21 mouse cellular contexts compared by ENCODE assay signal in the genomic region with DNA sequence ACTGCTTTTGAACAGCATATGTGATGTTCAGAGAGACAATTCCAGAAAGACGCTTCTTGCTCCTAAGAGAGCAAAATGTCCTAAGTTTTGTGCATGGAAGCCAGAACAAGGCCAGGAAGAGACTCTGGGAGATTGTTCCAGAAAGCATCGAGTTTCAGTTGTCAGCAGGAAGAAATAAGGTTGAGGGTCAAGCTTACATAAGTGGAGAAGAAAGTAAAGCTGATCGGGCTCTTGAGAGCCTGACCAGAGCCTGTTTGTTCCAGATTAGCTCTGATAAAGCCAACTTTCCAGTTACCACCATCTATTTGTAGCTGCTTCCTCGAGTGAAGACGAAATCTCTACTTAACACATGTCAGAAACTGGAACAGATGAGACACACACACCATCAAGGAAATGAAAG. TPM values are rescaled to one million over a fixed set of nuclear protein-coding genes. Genes with fewer than 3 reads are reported as not detected.
"Had no signal": no experiment of that assay in that cellular context is flagged by ENCODE, and none has a peak within 500 bp of the region (broad histone marks: within the 10 kb centered on the region; RNA-seq: fewer than 3 reads in every experiment).

No protein-coding gene starts in this region.

- H3K4me1 ChIP-seq: limb, embryonic 15.5 days; liver, embryonic 12.5 days; lung, embryonic 15.5 days had no signal

- ATAC-seq: intestine, postnatal 0 days; liver, embryonic 12.5 days; midbrain, embryonic 16.5 days had no signal

- H3K9ac ChIP-seq: limb, embryonic 15.5 days; liver, embryonic 12.5 days; lung, embryonic 15.5 days; midbrain, embryonic 12.5 days; neural tube, embryonic 13.5 days had no signal

- H3K36me3 ChIP-seq: limb, embryonic 15.5 days; liver, embryonic 12.5 days; lung, embryonic 15.5 days; midbrain, embryonic 12.5 days; neural tube, embryonic 13.5 days had no signal

- H3K4me2 ChIP-seq: limb, embryonic 15.5 days; liver, embryonic 12.5 days; lung, embryonic 15.5 days; midbrain, embryonic 12.5 days; neural tube, embryonic 13.5 days had no signal

- DNase-seq: kidney, postnatal 25 days; layer of hippocampus, postnatal 36 days; retina, postnatal 1 day; right cerebral cortex, postnatal 4 days; thymus, adult 2 months; thymus, postnatal 36 days had no signal

- H3K27ac ChIP-seq: limb, embryonic 15.5 days; liver, embryonic 12.5 days; lung, embryonic 15.5 days; midbrain, embryonic 12.5 days; neural tube, embryonic 13.5 days; stomach, postnatal 0 days had no signal

- H3K4me3 ChIP-seq: limb, embryonic 15.5 days; liver, embryonic 12.5 days; lung, embryonic 15.5 days; midbrain, embryonic 12.5 days; neural tube, embryonic 13.5 days had no signal

- H3K9me3 ChIP-seq: limb, embryonic 15.5 days; liver, embryonic 12.5 days; lung, embryonic 15.5 days; midbrain, embryonic 12.5 days; neural tube, embryonic 13.5 days had no signal

- H3K27me3 ChIP-seq: limb, embryonic 15.5 days; liver, embryonic 12.5 days; lung, embryonic 15.5 days; midbrain, embryonic 12.5 days; neural tube, embryonic 13.5 days had no signal

RNA-seq across cellular contexts. Expression of gene Gm26657, which starts 41.2 kb away (rescaled TPM):
- total RNA-seq: layer of hippocampus, postnatal 36 days; left cerebral cortex, adult 8-10 months; left cerebral cortex, postnatal 25 days; megakaryocyte-erythroid progenitor cell, adult 5-6 weeks had no signal
- polyA plus RNA-seq: intestine, postnatal 0 days; kidney, embryonic 14.5 days; limb, embryonic 11.5 days; limb, embryonic 15.5 days; liver, embryonic 12.5 days; liver, embryonic 16.5 days; lung, embryonic 15.5 days; midbrain, embryonic 12.5 days; midbrain, embryonic 16.5 days; neural tube, embryonic 13.5 days; spleen, adult 2 months; stomach, postnatal 0 days; thymus, adult 2 months had no signal

RNA-seq across cellular contexts. Expression of gene Actl7b, which starts 42.6 kb away (rescaled TPM):
- polyA plus RNA-seq: intestine, postnatal 0 days; kidney, embryonic 14.5 days; limb, embryonic 11.5 days; limb, embryonic 15.5 days; liver, embryonic 12.5 days; liver, embryonic 16.5 days; lung, embryonic 15.5 days; midbrain, embryonic 12.5 days; midbrain, embryonic 16.5 days; neural tube, embryonic 13.5 days; spleen, adult 2 months; stomach, postnatal 0 days had no signal

RNA-seq across cellular contexts. Expression of gene Actl7a, which starts 44.5 kb away (rescaled TPM):
- total RNA-seq: layer of hippocampus, postnatal 36 days; left cerebral cortex, adult 8-10 months; left cerebral cortex, postnatal 25 days; megakaryocyte-erythroid progenitor cell, adult 5-6 weeks had no signal
- polyA plus RNA-seq: intestine, postnatal 0 days; kidney, embryonic 14.5 days; limb, embryonic 11.5 days; limb, embryonic 15.5 days; liver, embryonic 12.5 days; liver, embryonic 16.5 days; lung, embryonic 15.5 days; midbrain, embryonic 12.5 days; midbrain, embryonic 16.5 days; neural tube, embryonic 13.5 days; spleen, adult 2 months; stomach, postnatal 0 days had no signal
